In genomic region chr11:50208039-50208438, GRCm38 (mm10) we compare ENCODE assay signal across 22 mouse cellular contexts. TPM values are rescaled to one million over a fixed set of nuclear protein-coding genes. Genes with fewer than 3 reads are reported as not detected.
DNase-seq lines count a peak whose midpoint lies in the region; ATAC-seq and TF ChIP-seq lines count a peak whose summit lies in the region.
"Had no signal": no experiment of that assay in that cellular context is flagged by ENCODE, and none has a peak within 500 bp of the region (broad histone marks: within the 10 kb centered on the region; RNA-seq: fewer than 3 reads in every experiment).

No protein-coding gene starts in this region.

- DNase-seq in cerebellum, adult 11-12 months, result peak; percentile 28
- no peak for DNase-seq in cerebellum, postnatal 10 days
- DNase-seq in hindbrain, embryonic 14.5 days (ENCODE audit: low spot score), result no peak
- no peak for DNase-seq in hindbrain, postnatal 0 days (ENCODE audit: low spot score)
- DNase-seq in liver, result no peak
- no peak for DNase-seq in urinary bladder, postnatal 25 days (ENCODE audit: low spot score)
- DNase-seq: adrenal gland, postnatal 14 days; cerebellum, adult 9-10 months; kidney, adult 9 months; kidney, postnatal 25 days; left cerebral cortex, postnatal 4 days; midbrain, embryonic 14.5 days; right cerebral cortex, postnatal 25 days; spleen, adult 18-20 months had no signal

- peaks cover 82% of the 10 kb centered on the region for H3K79me2 ChIP-seq in macrophage (ENCODE audit: inconsistent target)

- WGBS in hindbrain, embryonic 14.5 days, result 96% methylated on average over 5 of the region's 5 CpGs
- 97% methylated on average over 5 of the region's 5 CpGs for WGBS in hindbrain, postnatal 0 days
- 86% methylated on average over 5 of the region's 5 CpGs for WGBS in liver, embryonic 12.5 days (ENCODE audit: insufficient replicate concordance)
- WGBS in macrophage (ENCODE audit: missing documents), result 90% methylated on average over 5 of the region's 5 CpGs

- no peak for TF ChIP-seq CTCF in hindbrain, postnatal 0 days (IDR thresholded peaks at IDR 0.05; ENCODE audit: low read depth)

- H3K9ac ChIP-seq in hindbrain, embryonic 14.5 days, result no peak overlapping the region
- H3K9ac ChIP-seq in hindbrain, postnatal 0 days (replicated peaks; ENCODE audit: low read length), result no peak overlapping the region
- peak overlapping the region; percentile 97; the same call in 1 of the 2 replicates for H3K9ac ChIP-seq in liver, embryonic 12.5 days
- H3K9ac ChIP-seq: forebrain, embryonic 12.5 days; hindbrain, embryonic 12.5 days; neural tube, embryonic 12.5 days had no signal

- H3K27ac ChIP-seq in hindbrain, embryonic 14.5 days, result no peak overlapping the region
- H3K27ac ChIP-seq in hindbrain, postnatal 0 days, result no peak overlapping the region
- no peak overlapping the region for H3K27ac ChIP-seq in liver, embryonic 12.5 days
- H3K27ac ChIP-seq in macrophage, result no peak overlapping the region
- H3K27ac ChIP-seq: embryonic facial prominence, embryonic 10.5 days; forebrain, embryonic 12.5 days; hindbrain, embryonic 12.5 days; liver, embryonic 15.5 days; neural tube, embryonic 12.5 days had no signal

- no peaks in the 10 kb centered on the region for H3K27me3 ChIP-seq in hindbrain, embryonic 14.5 days (ENCODE audit: control insufficient read depth, insufficient read depth, low read length)
- H3K27me3 ChIP-seq in hindbrain, postnatal 0 days (ENCODE audit: insufficient read depth, low read length), result no peaks in the 10 kb centered on the region
- no peaks in the 10 kb centered on the region for H3K27me3 ChIP-seq in liver, embryonic 12.5 days (replicated peaks)
- H3K27me3 ChIP-seq: forebrain, embryonic 12.5 days; hindbrain, embryonic 12.5 days; liver, embryonic 15.5 days; neural tube, embryonic 12.5 days had no signal

- H3K36me3 ChIP-seq in hindbrain, embryonic 14.5 days (replicated peaks; ENCODE audit: control insufficient read depth, insufficient read depth), result peaks cover 46% of the 10 kb centered on the region
- peaks cover 40% of the 10 kb centered on the region for H3K36me3 ChIP-seq in hindbrain, postnatal 0 days (ENCODE audit: insufficient read depth, low read length)
- peaks cover 56% of the 10 kb centered on the region for H3K36me3 ChIP-seq in liver, embryonic 12.5 days
- peaks cover 51% of the 10 kb centered on the region for H3K36me3 ChIP-seq in macrophage (ENCODE audit: inconsistent target)

- H3K4me2 ChIP-seq in hindbrain, embryonic 14.5 days (replicated peaks), result 0 out of 2 replicates have a peak overlapping the region, but pooled peaks have one; percentile 75
- no peak overlapping the region for H3K4me2 ChIP-seq in hindbrain, postnatal 0 days (ENCODE audit: low read depth, low read length)
- 0 out of 2 replicates have a peak overlapping the region, but pooled peaks have one; percentile 77 for H3K4me2 ChIP-seq in liver, embryonic 12.5 days

- no peaks in the 10 kb centered on the region for H3K9me3 ChIP-seq in hindbrain, embryonic 14.5 days (ENCODE audit: control insufficient read depth, low read length)
- H3K9me3 ChIP-seq in hindbrain, postnatal 0 days (ENCODE audit: low read length), result no peaks in the 10 kb centered on the region
- H3K9me3 ChIP-seq in liver, embryonic 12.5 days (replicated peaks), result no peaks in the 10 kb centered on the region
- H3K9me3 ChIP-seq: embryonic facial prominence, embryonic 10.5 days; forebrain, embryonic 12.5 days; hindbrain, embryonic 12.5 days; liver, embryonic 15.5 days; neural tube, embryonic 12.5 days had no signal

- no peak for ATAC-seq in hindbrain, embryonic 14.5 days (ENCODE audit: low FRiP score)
- no peak for ATAC-seq in hindbrain, postnatal 0 days
- no peak for ATAC-seq in liver, embryonic 12.5 days
- ATAC-seq: inflammation-experienced regulatory T-cells, adult 6 months had no signal

- peaks cover 19% of the 10 kb centered on the region for H3K4me1 ChIP-seq in hindbrain, embryonic 14.5 days (replicated peaks; ENCODE audit: control insufficient read depth, insufficient read depth, low read length)
- H3K4me1 ChIP-seq in hindbrain, postnatal 0 days (ENCODE audit: insufficient read depth, low read length), result 0 out of 2 replicates have a peak, but pooled peaks cover 8% of the 10 kb centered on the region
- H3K4me1 ChIP-seq in liver, embryonic 12.5 days, result peaks cover 49% of the 10 kb centered on the region

- no peak overlapping the region for H3K4me3 ChIP-seq in hindbrain, embryonic 14.5 days (replicated peaks; ENCODE audit: low read length)
- H3K4me3 ChIP-seq in hindbrain, postnatal 0 days (ENCODE audit: low read length), result no peak overlapping the region
- H3K4me3 ChIP-seq in liver, embryonic 12.5 days, result no peak overlapping the region
- H3K4me3 ChIP-seq in macrophage (ENCODE audit: inconsistent target), result peak overlapping the region; percentile 82; the same call in 1 of the 2 replicates
- H3K4me3 ChIP-seq: embryonic facial prominence, embryonic 10.5 days; forebrain, embryonic 12.5 days; hindbrain, embryonic 12.5 days; neural tube, embryonic 12.5 days had no signal

RNA-seq across cellular contexts. Expression of gene Sqstm1, which starts 2.6 kb away (rescaled TPM):
- 365 and 385 TPM in 2 replicates for polyA plus RNA-seq in hindbrain, embryonic 14.5 days (2014; fragmentation: Nextera tagmentation; extraction: Ambion mirVana)
- total RNA-seq in hindbrain, postnatal 0 days (2014; rRNA removed), result 289 and 299 TPM in 2 replicates
- polyA plus RNA-seq in hindbrain, postnatal 0 days (2015; fragmentation: Nextera tagmentation; extraction: Ambion mirVana), result 412 and 450 TPM in 2 replicates
- 143 and 152 TPM in 2 replicates for polyA plus RNA-seq in liver, embryonic 12.5 days (2016; fragmentation: Nextera tagmentation; extraction: Ambion mirVana)
- total RNA-seq in macrophage (2018; cell fraction: chromatin; rRNA removed), result 1,000 to 10,000 TPM in 16 of 26 experiments, 100 to 1,000 TPM in 10; 388 to 4,292 (median 1,510) TPM
- total RNA-seq in macrophage (2018; cell fraction: cytosol; rRNA removed), result 1,000 to 10,000 TPM in 13 of 26 experiments, 100 to 1,000 TPM in 13; 523 to 2,418 (median 986) TPM
- total RNA-seq in macrophage (2018; cell fraction: nucleus; rRNA removed), result 1,000 to 10,000 TPM in 17 of 26 experiments, 100 to 1,000 TPM in 9; 377 to 2,781 (median 1,417) TPM
- 491 to 809 TPM (median 572 TPM) in 3 replicates for polyA plus RNA-seq in macrophage (2018)

RNA-seq across cellular contexts. Expression of gene Mgat4b, which starts 2.7 kb away (rescaled TPM):
- 55.7 and 56.0 TPM in 2 replicates for polyA plus RNA-seq in hindbrain, embryonic 14.5 days (2014; fragmentation: Nextera tagmentation; extraction: Ambion mirVana)
- 108 and 134 TPM in 2 replicates for total RNA-seq in hindbrain, postnatal 0 days (2014; rRNA removed)
- 67.8 and 74.6 TPM in 2 replicates for polyA plus RNA-seq in hindbrain, postnatal 0 days (2015; fragmentation: Nextera tagmentation; extraction: Ambion mirVana)
- polyA plus RNA-seq in liver, embryonic 12.5 days (2016; fragmentation: Nextera tagmentation; extraction: Ambion mirVana), result 29.1 and 30.7 TPM in 2 replicates
- 100 to 1,000 TPM in 8 of 26 experiments, 10 to 100 TPM in 18; 41.6 to 398 (median 88.9) TPM for total RNA-seq in macrophage (2018; cell fraction: chromatin; rRNA removed)
- 10 to 100 TPM; 50.5 to 85.9 (median 70.2) TPM for total RNA-seq in macrophage (2018; cell fraction: cytosol; rRNA removed)
- total RNA-seq in macrophage (2018; cell fraction: nucleus; rRNA removed), result 100 to 1,000 TPM in 8 of 26 experiments, 10 to 100 TPM in 18; 57.5 to 143 (median 87.9) TPM
- 34.3 to 55.7 TPM (median 49.2 TPM) in 3 replicates for polyA plus RNA-seq in macrophage (2018)

RNA-seq across cellular contexts. Expression of gene Ltc4s, which starts 30.4 kb away (rescaled TPM):
- 1.6 and 4.5 TPM in 2 replicates for polyA plus RNA-seq in hindbrain, embryonic 14.5 days (2014; fragmentation: Nextera tagmentation; extraction: Ambion mirVana)
- total RNA-seq in hindbrain, postnatal 0 days (2014; rRNA removed), result 4.0 and 6.8 TPM in 2 replicates
- 5.9 and 7.1 TPM in 2 replicates for polyA plus RNA-seq in hindbrain, postnatal 0 days (2015; fragmentation: Nextera tagmentation; extraction: Ambion mirVana)
- 0.87 and 1.0 TPM in 2 replicates for polyA plus RNA-seq in liver, embryonic 12.5 days (2016; fragmentation: Nextera tagmentation; extraction: Ambion mirVana)
- total RNA-seq in macrophage (2018; cell fraction: chromatin; rRNA removed), result 1 to 10 TPM in 16 of 26 experiments, not detected in 10; 1.1 to 9.0 (median 4.6) TPM
- total RNA-seq in macrophage (2018; cell fraction: cytosol; rRNA removed), result 10 to 100 TPM in 12 of 26 experiments, 1 to 10 TPM in 13, under 1 TPM in 1; 0.96 to 18.9 (median 6.4) TPM
- 10 to 100 TPM in 10 of 26 experiments, 1 to 10 TPM in 12, not detected in 4; 1.2 to 17.6 (median 8.1) TPM for total RNA-seq in macrophage (2018; cell fraction: nucleus; rRNA removed)
- polyA plus RNA-seq in macrophage (2018), result 6.5 to 23.2 TPM (median 6.5 TPM) in 3 replicates
- polyA plus RNA-seq: inflammation-experienced regulatory T-cells, adult 6 months had no signal

RNA-seq across cellular contexts. Expression of gene Mrnip, which starts 33.8 kb away (rescaled TPM):
- polyA plus RNA-seq in hindbrain, embryonic 14.5 days (2014; fragmentation: Nextera tagmentation; extraction: Ambion mirVana), result 34.4 and 37.7 TPM in 2 replicates
- total RNA-seq in hindbrain, postnatal 0 days (2014; rRNA removed), result 40.8 and 44.2 TPM in 2 replicates
- 33.5 and 34.0 TPM in 2 replicates for polyA plus RNA-seq in hindbrain, postnatal 0 days (2015; fragmentation: Nextera tagmentation; extraction: Ambion mirVana)
- polyA plus RNA-seq in liver, embryonic 12.5 days (2016; fragmentation: Nextera tagmentation; extraction: Ambion mirVana), result 8.6 and 8.7 TPM in 2 replicates
- total RNA-seq in macrophage (2018; cell fraction: chromatin; rRNA removed), result 1 to 10 TPM in 19 of 26 experiments, under 1 TPM in 2, not detected in 5; 0.81 to 8.4 (median 4.1) TPM
- total RNA-seq in macrophage (2018; cell fraction: cytosol; rRNA removed), result 1 to 10 TPM in 23 of 26 experiments, under 1 TPM in 3; 0.38 to 3.5 (median 2.1) TPM
- total RNA-seq in macrophage (2018; cell fraction: nucleus; rRNA removed), result 1 to 10 TPM in 20 of 26 experiments, under 1 TPM in 3, not detected in 3; 0.40 to 6.3 (median 1.7) TPM
- 2.3 to 4.9 TPM (median 2.4 TPM) in 3 replicates for polyA plus RNA-seq in macrophage (2018)
